Mouse (Mus musculus) ovary, postnatal 36 days (tissue): Measurements from ENCODE around the gene Scyl1.

Experiments used
- DNase-seq: peaks from one replicate; pipeline ENCODE4 v3.0.0; 2022; ENCODE audit warnings: low spot score, mixed read lengths

The Scyl1 gene

DNA sequence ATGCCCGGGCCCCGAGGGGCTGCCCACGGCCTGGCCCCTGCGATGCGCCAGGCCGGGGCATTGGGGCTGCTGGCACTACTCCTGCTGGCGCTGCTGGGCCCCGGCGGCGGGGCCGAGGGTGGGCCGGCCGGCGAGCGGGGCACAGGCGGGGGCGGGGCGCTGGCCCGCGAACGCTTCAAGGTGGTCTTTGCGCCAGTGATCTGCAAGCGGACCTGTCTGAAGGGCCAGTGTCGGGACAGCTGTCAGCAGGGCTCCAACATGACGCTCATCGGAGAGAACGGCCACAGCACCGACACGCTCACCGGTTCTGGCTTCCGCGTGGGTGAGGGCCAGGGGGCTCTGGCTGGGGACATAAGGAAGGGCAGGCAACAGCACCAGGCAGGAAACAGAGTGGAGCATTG, 29.0 kb downstream of the Scyl1 start:
- DNase-seq, result no peak

DNA sequence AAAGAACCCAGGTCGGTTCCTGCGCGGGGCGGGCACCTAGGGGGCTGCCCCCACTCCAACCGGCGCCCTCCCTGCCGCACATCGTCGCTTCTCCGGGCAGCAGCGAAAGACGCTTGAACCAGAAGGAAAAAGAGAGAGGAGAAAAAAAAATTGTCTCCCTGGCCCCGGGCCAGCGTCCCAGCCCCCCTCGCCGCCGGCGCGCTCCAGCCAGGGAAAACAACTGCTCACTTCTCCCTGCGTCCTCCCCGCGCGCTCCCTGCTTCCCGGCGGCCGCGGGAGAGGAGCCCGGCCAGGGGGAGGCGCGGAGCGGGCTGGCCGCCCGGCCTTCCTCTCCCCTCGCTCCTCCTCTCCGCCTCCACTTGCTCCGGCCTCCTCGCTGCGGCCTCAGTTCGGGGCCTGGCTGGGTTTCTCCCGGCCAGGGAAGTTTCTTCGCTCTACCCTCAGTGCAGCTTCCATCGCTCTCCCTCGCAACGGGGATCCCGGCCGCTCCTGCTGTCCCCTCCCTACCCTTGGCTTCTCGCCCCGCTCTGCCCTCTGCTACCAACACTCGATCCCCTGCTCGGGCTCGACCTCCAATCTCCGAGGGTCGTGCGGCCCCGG, 29.5 kb downstream of the Scyl1 start:
- DNase-seq, result peak; percentile 90

- peak; percentile 84 for DNase-seq
These were observed 30.6 kb downstream of the Scyl1 start, which contains the start of gene Ltbp3 for GRCm38 (mm10) chr19:5740320-5741317. Gene Ltbp3 (plus strand): TSS chr19:5740904.

- no peak for DNase-seq
These were observed 31.8 kb downstream of the Scyl1 start for GRCm38 (mm10) chr19:5739446-5739845.

- DNase-seq, result no peak
These were observed 36.9 kb downstream of the Scyl1 start for GRCm38 (mm10) chr19:5734325-5734724.

- peak; percentile 91 for DNase-seq
These were observed 39.8 kb downstream of the Scyl1 start for GRCm38 (mm10) chr19:5731264-5731978.

- no peak for DNase-seq
These were observed 40.7 kb downstream of the Scyl1 start for GRCm38 (mm10) chr19:5730314-5731186.

- peak; percentile 90 for DNase-seq
These were observed 41.8 kb downstream of the Scyl1 start, which contains the start of gene Fam89b for GRCm38 (mm10) chr19:5729444-5729815. Gene Fam89b (minus strand): TSS chr19:5729653.

GRCm38 (mm10) chr19:5728631-5729443, 42.4 kb downstream of the Scyl1 start:
- peak; percentile 58 for DNase-seq

DNA sequence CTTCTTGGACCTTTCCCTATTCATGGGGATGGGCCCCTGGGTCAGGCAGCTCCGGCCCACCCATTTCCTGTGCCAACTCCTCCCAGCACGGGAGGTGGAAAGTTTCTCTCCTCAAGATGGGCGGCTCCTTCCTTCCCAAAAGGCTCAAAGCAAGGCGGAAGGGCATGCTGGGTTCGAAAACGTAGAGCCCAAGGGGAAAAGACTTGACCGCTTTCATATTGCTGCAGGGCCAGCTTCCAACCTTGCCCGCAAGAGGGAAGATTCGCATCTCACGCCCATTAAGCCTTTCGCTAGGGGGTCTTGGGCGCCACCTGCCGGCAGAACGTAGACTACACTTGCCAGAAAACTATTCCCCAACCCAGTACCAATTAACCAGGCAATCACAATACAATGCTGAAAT, 43.5 kb downstream of the Scyl1 start:
- peak; percentile 84 for DNase-seq

- DNase-seq, result no peak
These were observed 44.1 kb downstream of the Scyl1 start for GRCm38 (mm10) chr19:5726961-5727578.

- peak; percentile 70 for DNase-seq
These were observed 45.3 kb downstream of the Scyl1 start, which contains the start of gene Ehbp1l1 for GRCm38 (mm10) chr19:5725767-5726515. Gene Ehbp1l1 (minus strand): TSS chr19:5726317.

DNA sequence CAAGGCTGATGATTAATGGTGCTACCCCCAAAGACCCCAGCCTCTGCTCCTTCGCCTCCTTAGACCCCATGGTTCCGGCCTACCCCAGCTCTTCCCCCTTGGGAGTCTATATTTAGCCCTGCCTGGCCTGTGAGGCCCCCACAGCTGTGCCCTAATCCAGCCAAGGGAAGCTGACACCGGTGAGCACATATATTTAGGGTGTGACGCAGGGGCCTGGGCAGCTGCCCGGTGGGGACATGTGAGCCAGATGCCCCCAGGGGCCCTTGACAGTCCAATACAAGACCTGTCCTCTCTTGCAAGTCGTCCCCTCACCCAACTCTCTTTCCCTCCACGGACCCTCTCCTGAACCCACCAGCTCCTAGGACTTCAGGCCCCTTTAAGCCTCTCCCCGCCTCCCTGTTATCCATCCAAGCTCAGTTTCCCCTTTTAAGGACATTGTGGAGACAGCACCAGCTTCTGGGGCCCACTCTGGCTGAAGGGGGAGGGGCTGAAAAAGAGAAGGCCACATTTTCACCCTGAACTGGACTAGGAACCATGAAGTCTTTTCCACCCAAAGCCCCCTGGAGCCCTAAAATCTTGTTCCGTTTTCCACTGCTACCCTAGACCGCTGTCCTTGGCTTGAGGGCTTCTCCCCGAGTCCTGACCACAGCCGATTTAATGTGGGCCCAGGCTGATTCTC, 46.1 kb downstream of the Scyl1 start:
- no peak for DNase-seq

DNA sequence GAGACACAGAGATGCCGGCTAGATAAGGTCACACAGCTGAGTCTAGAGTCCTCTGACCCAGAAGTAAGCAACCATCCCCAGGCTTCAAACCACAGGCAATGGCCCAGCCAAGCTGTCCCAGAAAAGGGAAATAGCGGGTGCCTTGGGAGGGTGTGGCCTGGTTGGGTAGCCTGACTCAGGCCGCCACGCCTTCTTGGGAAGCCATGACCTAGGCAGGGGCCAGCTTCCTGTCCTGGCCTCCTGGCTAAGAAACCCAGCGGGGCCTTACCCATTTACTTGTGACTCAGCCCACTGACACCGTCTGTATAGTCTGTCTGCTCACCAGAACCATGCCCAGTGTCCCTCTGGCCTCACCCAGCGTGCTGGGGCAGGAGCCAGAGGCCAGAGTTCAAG, 46.7 kb downstream of the Scyl1 start:
- peak; percentile 54 for DNase-seq

GRCm38 (mm10) chr19:5723934-5724548, 47.2 kb downstream of the Scyl1 start:
- no peak for DNase-seq

DNA sequence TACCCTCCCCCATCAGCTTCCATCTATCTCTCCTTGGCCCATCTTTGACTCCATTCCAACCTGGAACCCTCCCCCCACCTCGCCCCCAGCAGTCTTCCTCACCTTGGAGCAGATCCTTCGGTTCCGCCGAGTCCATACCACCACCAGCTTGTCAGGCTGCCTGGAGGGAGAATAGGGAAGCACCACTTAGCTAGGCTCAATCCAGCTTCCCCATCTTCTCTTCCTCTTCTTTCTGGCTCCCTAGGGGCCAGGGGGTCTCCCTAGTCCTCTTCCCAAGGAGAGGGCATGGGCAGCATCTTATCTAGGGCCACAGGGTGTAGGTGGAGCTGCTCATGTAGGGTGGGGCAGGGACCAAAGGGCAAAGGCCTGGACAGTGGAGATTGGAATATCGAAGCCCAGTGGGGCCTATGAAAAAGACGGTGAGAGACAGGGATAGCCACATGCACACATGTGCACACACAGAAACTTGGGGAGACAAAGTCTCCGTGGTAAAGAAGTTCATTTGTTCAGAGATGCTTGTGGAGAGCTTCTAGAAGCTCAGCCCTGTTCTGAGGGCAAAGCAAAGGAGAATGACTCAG, 48.3 kb downstream of the Scyl1 start:
- DNase-seq, result no peak

DNA sequence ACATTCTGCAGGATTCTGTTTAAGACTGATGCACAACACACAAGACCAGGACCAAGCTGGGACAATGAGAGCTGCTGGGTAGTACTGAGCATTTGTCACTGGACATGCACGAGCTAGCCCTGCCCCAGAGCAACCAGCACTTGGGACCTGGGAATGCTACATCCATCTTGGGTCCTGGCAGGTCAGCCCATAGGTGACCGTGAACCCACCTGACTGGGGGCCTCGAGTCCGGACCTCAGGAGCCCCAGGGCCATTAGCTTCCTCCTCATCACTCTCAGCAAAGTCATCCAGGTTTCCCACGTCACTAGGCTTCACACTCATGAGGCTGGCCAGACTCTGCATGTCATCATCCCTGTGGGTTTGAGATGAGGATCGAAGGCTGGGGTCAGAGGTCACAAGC, 50.0 kb downstream of the Scyl1 start:
- DNase-seq, result no peak

DNA sequence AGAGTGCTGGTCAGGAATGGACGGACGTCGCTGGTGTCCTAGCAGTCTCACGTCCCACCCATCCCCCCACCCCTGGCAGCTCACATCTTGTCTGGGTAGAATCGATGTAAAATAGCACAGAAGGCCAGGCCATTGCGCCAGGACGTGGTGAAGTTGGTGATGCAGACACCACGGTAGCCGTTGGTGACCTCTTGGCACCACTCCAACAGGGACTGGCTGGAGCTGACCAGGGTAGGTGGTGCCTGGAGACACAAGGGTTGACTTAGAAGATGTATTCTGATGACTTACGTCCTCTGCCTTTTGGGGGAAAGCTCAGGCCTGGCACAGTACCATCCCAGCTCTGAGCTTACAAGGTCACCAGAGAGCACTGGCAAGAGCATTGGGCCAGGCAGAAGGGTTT, 54.3 kb downstream of the Scyl1 start:
- DNase-seq, result no peak
